Mouse (Mus musculus): ENCODE data around the gene Asl.

Gene Asl

GRCm38 (mm10) chr5:130029142-130029897 lies at the start of gene Asl, which contains the start of gene Crcp:
Gene Asl (minus strand): TSS chr5:130029247.
Gene Crcp (plus strand): TSS chr5:130029290.
- DNase-seq (ENCODE audit: low read depth in 1 of 2, low spot score in 2 of 2), result peak; percentile 50 to 73

DNA sequence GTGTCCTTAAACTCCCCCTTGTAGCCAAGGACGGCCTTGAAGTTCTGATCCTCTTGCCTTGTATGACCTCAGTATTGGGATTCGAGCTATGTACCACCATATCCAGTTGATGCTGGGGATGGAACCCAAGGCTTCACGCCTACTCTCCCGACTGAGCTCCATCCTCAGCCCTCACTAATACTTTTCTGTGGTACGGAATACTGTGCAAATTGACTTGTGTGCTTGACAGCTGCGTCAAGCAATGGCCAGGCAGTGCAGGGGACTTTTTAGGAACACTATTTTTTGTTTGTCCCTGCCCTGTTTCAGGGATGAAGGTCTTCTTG lies 49.7 kb upstream of the Asl start:
- no peak for DNase-seq (ENCODE audit: low read depth in 1 of 2, low spot score in 2 of 2)

DNA sequence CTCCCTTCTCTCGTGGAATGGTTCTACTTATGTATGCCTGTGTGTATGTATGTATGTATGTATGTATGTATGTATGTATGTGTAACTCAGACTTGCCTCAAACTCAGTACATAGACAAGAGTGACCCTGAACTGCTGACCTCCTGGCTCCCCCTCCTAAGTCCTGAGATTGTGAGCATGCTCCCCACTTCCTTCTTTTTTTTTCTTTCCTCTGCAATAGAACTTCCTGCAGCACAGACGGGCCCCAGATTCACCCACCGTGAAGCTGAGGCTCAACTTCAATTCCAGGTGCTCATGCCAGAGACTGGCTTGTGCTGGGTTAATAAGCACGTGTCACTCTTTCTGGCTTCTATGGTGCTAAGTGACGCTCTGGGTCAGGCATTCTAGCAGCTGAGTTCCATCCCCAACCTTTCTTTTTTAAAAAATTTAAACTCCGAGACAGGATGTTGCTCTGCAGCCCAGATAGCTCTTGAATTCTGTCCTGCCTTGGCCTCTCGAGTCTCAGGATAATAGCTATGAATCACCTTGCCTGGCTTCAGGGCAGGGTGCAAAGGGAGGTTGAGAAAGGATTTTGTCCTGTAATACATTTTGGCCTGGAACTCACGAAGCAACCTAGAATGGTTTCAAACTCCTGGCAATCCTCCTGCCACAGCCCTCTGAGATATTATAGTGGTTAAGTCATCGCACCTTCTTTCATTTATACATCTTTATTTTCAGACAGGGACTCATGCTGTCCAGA lies 49.2 kb upstream of the Asl start:
- DNase-seq (ENCODE audit: low read depth in 1 of 2, low spot score in 2 of 2), result no peak

- no peak for DNase-seq (ENCODE audit: low read depth in 1 of 2, low spot score in 2 of 2)
Observed at GRCm38 (mm10) chr5:130076396-130076795, 47.3 kb upstream of the Asl start.

DNA sequence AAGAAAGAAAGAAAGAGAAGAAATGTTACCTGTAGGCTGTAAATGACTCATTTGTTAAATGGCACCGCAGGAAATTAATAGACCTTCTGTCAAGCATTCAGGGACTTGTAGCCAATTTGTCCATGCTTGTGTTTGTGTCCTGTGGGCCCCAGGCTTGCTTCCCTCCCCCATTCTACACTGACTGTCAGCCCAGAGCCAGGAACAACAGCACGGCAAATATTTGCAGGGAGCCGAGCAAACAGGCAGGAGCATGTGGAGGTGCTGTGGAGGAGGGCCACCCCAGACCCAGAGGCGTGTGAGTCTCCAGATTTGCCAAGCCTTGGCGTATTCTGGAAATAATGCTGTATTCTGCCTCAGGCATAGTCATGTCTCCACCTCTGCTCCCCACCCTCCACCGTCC lies 45.4 kb upstream of the Asl start:
- DNase-seq (ENCODE audit: low read depth in 1 of 2, low spot score in 2 of 2), result no peak

GRCm38 (mm10) chr5:130073026-130073425 lies 44.0 kb upstream of the Asl start, which contains the start of gene Tpst1:
Gene Tpst1 (plus strand): TSS chr5:130073326.
- no peak for DNase-seq (ENCODE audit: low read depth in 1 of 2, low spot score in 2 of 2)

GRCm38 (mm10) chr5:130067841-130068264 lies 38.8 kb upstream of the Asl start:
- DNase-seq (ENCODE audit: low read depth in 1 of 2, low spot score in 2 of 2), result no peak

DNA sequence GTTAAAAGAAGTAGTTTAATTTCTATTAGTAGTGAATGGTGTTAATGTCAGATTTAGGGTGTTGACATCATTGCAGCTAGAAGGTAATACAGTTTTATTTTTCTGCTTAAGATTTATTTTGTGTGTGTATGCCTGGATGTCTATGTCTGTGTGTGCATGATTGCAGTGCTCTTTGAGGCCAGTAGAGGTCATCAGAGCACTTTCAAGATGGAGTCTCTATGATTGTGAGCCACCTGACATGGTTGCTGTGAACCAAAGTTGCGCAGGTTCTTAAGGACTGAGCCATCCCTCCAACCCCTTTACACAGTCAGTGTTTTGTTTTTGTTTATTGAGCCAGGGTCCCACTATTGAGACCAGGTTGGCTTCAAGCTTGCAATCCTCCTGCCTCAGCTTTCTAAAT lies 36.5 kb upstream of the Asl start:
- no peak for DNase-seq (ENCODE audit: low read depth in 1 of 2, low spot score in 2 of 2)

DNA sequence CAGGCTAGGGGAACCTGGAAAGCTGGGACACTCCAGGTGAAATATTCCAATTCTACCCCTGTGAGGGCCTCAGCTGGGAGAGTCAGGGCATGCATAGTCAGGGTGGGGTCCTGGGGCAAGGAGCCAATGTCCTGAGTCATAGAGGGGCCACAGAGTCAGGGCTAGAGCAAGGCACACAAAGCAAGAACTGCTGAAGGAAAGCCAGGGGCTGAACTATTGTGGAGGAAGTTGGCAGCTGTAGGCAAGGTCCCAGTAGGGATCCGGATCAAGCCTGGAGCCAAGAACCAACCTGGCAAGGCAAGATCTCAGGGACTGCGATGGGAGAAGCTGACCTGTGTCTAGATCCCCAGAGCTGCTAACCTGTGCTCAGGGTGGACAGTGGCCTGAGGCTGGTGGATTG lies 34.7 kb upstream of the Asl start:
- DNase-seq (ENCODE audit: low read depth in 1 of 2, low spot score in 2 of 2), result no peak

GRCm38 (mm10) chr5:130062096-130062495 lies 33.0 kb upstream of the Asl start:
- DNase-seq (ENCODE audit: low read depth in 1 of 2, low spot score in 2 of 2), result no peak

DNA sequence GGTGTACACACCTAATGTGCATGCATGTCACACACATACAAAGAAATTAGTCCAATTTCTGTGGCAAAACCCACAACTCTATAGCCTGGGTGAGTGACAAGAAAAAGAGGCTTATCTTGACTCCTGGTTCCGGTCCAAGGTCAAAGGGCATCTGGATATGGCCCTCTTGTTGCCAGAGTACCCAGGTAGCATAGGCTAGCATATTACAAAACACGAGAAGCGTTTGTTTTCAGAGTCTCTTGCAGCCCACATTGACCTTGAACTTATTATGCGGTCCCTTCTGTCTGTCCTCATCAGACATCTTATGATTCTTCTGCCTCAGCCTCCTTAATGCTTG lies 31.2 kb upstream of the Asl start:
- DNase-seq (ENCODE audit: low read depth in 1 of 2, low spot score in 2 of 2), result no peak

- no peak for DNase-seq (ENCODE audit: low read depth in 1 of 2, low spot score in 2 of 2)
Observed at GRCm38 (mm10) chr5:130059413-130060328, 30.6 kb upstream of the Asl start.

- no peak for DNase-seq (ENCODE audit: low read depth in 1 of 2, low spot score in 2 of 2)
Observed at GRCm38 (mm10) chr5:130056303-130056702, 27.3 kb upstream of the Asl start.

- no peak for DNase-seq (ENCODE audit: low read depth in 1 of 2, low spot score in 2 of 2)
Observed at GRCm38 (mm10) chr5:130055688-130056087, 26.6 kb upstream of the Asl start.

DNA sequence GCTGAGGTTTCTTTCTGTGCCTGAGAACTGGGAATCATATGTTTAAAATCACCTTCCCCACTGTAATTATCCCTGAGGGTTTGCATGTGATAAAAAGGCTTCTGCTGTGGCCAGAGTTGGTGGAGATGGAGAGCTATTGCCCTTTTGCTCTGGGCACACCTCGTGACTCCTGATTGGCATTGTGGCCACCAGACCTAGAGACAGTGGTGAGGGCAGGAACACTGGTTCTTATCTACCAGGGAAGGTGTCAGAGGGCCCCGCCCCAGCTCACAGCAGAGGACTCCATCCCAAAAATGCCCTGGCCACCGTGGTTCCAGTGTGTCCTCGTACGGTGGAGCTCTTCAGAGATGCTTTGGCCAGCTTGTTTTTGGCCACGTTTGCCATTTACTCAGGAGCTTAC lies 23.9 kb upstream of the Asl start:
- DNase-seq (ENCODE audit: low read depth in 1 of 2, low spot score in 2 of 2), result no peak

DNA sequence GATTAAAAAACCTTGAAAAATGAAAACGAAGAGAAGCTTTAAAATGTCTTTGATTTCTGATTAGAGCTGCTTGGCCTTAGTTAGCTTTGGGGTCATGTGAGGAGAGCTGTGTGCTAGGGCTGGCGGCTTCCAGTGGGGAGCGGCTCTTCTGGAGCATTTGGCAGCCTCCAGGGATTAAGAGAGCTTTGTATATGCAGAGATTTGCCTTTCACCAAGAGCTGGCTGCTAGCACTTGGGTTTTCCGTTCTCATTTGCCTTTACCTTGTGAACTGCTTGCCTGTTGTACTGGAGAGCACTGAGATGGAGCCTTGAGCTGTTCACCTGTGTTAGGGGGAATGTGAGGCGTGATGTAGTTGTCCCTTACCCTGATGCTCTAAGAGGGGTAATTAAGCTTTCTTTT lies 23.5 kb upstream of the Asl start:
- DNase-seq (ENCODE audit: low read depth in 1 of 2, low spot score in 2 of 2), result no peak

DNA sequence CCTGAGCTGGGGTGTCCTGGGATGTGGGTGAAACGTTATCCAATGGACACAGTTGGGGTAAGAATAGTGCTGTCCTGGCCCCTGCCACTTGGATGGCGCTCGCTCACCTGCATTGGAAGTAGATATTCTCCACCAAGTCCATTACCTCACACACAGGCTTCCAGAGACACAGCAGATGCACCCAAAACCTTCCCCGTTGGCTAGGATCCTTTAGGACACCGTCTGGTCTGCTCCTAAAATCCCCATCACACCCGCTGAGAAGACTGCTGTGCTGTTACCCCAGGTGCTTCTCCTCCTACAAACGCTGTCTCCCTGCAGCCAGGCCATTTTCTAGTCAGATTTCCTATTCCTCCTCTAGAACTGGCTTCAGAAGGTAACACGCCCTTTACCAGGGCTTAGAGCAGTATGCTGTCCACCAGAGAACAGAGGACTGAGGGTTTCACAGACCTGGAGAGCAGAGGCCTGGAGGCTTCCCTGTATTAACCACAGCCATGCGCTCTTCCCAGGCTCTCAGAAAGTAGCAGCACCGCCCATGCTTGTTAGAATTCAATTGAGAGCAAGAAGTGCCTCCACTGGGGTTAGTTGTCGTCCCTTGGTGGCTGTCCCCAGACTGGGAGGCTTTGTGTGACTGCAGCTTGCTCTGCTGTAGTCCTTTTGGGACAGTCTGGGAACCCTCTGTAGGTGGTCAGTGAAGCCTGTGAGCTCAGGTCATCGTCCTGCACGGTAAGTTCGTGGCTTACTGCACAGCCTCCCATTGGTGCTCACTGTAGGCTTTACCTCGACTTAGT lies 22.2 kb upstream of the Asl start:
- no peak for DNase-seq (ENCODE audit: low read depth in 1 of 2, low spot score in 2 of 2)

GRCm38 (mm10) chr5:130050416-130050815 lies 21.4 kb upstream of the Asl start:
- no peak for DNase-seq (ENCODE audit: low read depth in 1 of 2, low spot score in 2 of 2)

GRCm38 (mm10) chr5:130048786-130049520 lies 19.9 kb upstream of the Asl start:
- no peak for DNase-seq (ENCODE audit: low read depth in 1 of 2, low spot score in 2 of 2)

GRCm38 (mm10) chr5:130047013-130047412 lies 18.0 kb upstream of the Asl start:
- no peak for DNase-seq (ENCODE audit: low read depth in 1 of 2, low spot score in 2 of 2)

Measured in monocyte, adult 2 months (primary cell).